Mouse (Mus musculus) neural tube, postnatal 0 days (tissue): ENCODE measurements around the gene Tmem104. TPM values are rescaled to one million over a fixed set of nuclear protein-coding genes. Genes with fewer than 3 reads are reported as not detected.

Source experiments
- microRNA-seq: library from miRNA; unstranded; fragments of <30 nt; microRNA quantifications from one replicate; pipeline ENCODE4, GENCODE M21; 2016
- polyA plus RNA-seq: library from polyadenylated mRNA; unstranded; fragments of >200 nt; fragmentation: Nextera tagmentation; extraction: Ambion mirVana; gene quantifications from 2 replicates; pipeline ENCODE4 v1.2.1, GENCODE M21; 2015

Gene Tmem104
- polyA plus RNA-seq: 12.9 and 13.5 TPM in 2 replicates

DNA sequence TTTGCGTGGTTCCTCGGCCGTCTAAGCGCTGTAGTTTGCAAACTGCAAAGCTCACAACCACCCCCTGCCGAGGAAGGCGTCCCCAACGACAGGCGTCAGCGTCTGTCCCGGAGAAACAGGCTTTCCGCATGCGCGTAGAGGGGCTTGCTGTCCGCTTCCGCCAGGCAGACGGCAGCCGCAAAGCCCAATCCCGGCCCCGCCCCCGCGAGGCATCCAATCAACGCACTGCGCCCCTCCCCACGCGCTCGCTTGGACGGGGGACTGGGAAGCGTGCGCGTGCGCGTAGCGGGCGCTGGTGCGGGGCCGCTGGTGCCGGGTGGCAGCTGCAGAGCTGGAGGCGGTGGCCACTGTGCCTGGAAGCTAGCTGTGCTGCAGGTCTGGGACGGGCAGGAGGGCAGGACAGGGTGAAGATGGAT is at the start of gene Tmem104:
Tmem104 (plus strand) TSS at position 264 of the 416 bp plus-strand sequence.

GRCm38 (mm10) chr11:115162832-115163480 is 24.3 kb upstream of the Tmem104 start, which contains the start of gene Slc9a3r1:
TSS of gene Slc9a3r1 (plus strand) at chr11:115163341.

GRCm38 (mm10) chr11:115187693-115188092 is 406 bp downstream of the Tmem104 start, which contains the start of gene Nat9:
TSS of gene Nat9 (minus strand) at chr11:115187859.

GRCm38 (mm10) chr11:115267061-115267883 is 80.0 kb downstream of the Tmem104 start, which contains the start of gene Grin2c:
TSS of gene Grin2c (minus strand) at chr11:115267243.

GRCm38 (mm10) chr11:115276780-115277603 is 89.7 kb downstream of the Tmem104 start, which contains the start of gene Fdxr:
TSS of gene Fdxr (minus strand) at chr11:115277050.

Small RNAs within 50 kb of the gene (microRNA-seq; reads per million reads assigned to microRNA genes)
- not detected for gene Gm25837

Other genes starting within 250 kb of the Tmem104 start
- gene Cd300c, start 218.3 kb upstream of the Tmem104 start, polyA plus RNA-seq: not detected in 2 replicates
- gene Cd300ld, start 197.6 kb upstream of the Tmem104 start, polyA plus RNA-seq: 0.25 and 0.28 TPM in 2 replicates
- 2.8 and 3.6 TPM in 2 replicates for gene Cd300c2, start 185.6 kb upstream of the Tmem104 start, polyA plus RNA-seq
- not detected in 2 replicates for gene Cd300ld2, start 171.3 kb upstream of the Tmem104 start, polyA plus RNA-seq
- not detected in 2 replicates for gene Cd300ld4, start 160.5 kb upstream of the Tmem104 start, polyA plus RNA-seq
- not detected in 2 replicates for gene Cd300ld5, start 149.7 kb upstream of the Tmem104 start, polyA plus RNA-seq
- not detected in 2 replicates for gene Cd300ld3, start 139.1 kb upstream of the Tmem104 start, polyA plus RNA-seq
- gene Cd300e, start 125.3 kb upstream of the Tmem104 start, polyA plus RNA-seq: 0.09 TPM in 1 of 2 replicates, not detected in the other
- 0.85 and 1.1 TPM in 2 replicates for gene Rab37, start 96.1 kb upstream of the Tmem104 start, polyA plus RNA-seq
- gene Cd300lf, start 53.5 kb upstream of the Tmem104 start, polyA plus RNA-seq: 0.22 and 0.37 TPM in 2 replicates
- 73.8 and 75.1 TPM in 2 replicates for gene Slc9a3r1, start 24.1 kb upstream of the Tmem104 start, polyA plus RNA-seq
- 19.9 and 21.8 TPM in 2 replicates for gene Nat9, start 372 bp downstream of the Tmem104 start, polyA plus RNA-seq
- gene Grin2c, start 79.8 kb downstream of the Tmem104 start, polyA plus RNA-seq: 0.57 and 0.72 TPM in 2 replicates
- gene Fdxr, start 89.6 kb downstream of the Tmem104 start, polyA plus RNA-seq: 16.9 and 19.4 TPM in 2 replicates
- 1.9 and 2.4 TPM in 2 replicates for gene Fads6, start 110.2 kb downstream of the Tmem104 start, polyA plus RNA-seq
- 0.65 and 0.90 TPM in 2 replicates for gene Otop2, start 119.7 kb downstream of the Tmem104 start, polyA plus RNA-seq
- 0.09 and 0.21 TPM in 2 replicates for gene Ush1g, start 134.6 kb downstream of the Tmem104 start, polyA plus RNA-seq
- 3.0 TPM in 2 replicates for gene Otop3, start 147.2 kb downstream of the Tmem104 start, polyA plus RNA-seq
- gene Hid1, start 180.3 kb downstream of the Tmem104 start, polyA plus RNA-seq: 60.9 and 66.1 TPM in 2 replicates
- gene Cdr2l, start 194.4 kb downstream of the Tmem104 start, polyA plus RNA-seq: 20.6 and 24.5 TPM in 2 replicates
- gene Mrpl58, start 216.3 kb downstream of the Tmem104 start, polyA plus RNA-seq: 190 and 194 TPM in 2 replicates
- gene Atp5h, start 232.5 kb downstream of the Tmem104 start, polyA plus RNA-seq: 1,130 and 1,223 TPM in 2 replicates
- gene Kctd2, start 232.6 kb downstream of the Tmem104 start, polyA plus RNA-seq: 28.8 and 29.5 TPM in 2 replicates